Mouse (Mus musculus): Measurements from ENCODE around the gene Kcnj12.

Gene Kcnj12

DNA sequence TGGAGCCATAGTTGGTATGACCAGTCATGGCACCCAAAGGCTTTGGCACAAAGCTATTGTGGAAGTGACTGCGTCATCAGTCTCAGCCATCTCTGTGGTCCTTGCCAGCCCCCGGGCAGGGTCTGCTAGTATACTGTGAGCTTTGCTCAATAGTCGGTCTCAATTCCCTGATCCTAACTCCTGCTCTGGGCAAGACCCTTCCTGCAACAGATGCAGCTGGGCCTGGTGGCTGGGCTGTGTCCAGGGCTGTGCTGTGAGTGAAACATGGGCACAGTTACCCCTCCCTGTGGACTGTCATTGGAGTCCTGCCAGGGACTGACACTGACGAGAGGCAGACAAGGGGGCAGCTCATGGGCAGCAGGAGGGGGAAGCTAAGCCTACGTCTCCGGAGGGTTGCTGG, 2.6 kb downstream of the Kcnj12 start:
- in situ Hi-C loops (cut with MboI, MseI), result no loop called here

GRCm38 (mm10) chr11:61025594-61025993, 3.2 kb downstream of the Kcnj12 start:
- in situ Hi-C loops (cut with MboI, MseI), result no loop called here

GRCm38 (mm10) chr11:61026381-61026780, 4.0 kb downstream of the Kcnj12 start:
- in situ Hi-C loops (cut with MboI, MseI), result no loop called here

GRCm38 (mm10) chr11:61027160-61027559, 4.8 kb downstream of the Kcnj12 start:
- in situ Hi-C loops (cut with MboI, MseI), result no loop called here

DNA sequence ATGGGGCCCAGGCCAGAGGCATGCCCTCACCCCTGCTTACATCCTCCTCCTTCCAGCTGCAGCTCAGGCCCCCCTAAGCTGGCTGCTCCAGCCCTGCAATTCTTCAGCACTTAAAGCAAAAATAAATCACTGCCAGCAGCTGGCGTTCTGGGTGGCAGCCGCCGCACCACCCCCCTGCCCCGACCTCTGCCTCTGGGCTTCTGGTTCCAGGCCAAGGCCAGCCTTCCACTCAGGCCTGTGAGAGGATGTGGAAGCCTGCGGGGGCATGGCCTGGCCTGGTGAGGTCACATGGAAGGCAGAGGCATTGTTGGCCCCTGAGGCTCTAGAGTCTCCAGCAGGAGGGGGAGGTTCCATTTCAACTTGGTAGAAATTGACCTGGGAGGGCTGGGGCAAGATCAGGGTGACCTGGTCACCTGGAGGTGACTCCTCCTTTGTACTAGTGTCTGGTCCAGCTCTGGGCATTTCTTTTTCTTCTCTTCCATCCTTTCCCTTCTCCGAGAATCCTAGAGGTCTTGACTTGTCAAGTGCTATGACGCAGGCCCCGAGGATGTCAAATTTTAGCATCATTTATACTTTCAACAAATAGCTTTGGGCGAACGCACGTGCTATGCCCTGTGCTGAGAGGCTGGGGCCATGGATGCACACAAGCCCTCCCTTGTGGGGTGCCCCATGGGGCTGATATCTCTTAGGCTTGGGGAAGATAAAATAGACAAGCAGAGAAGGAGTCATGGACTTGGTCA, 6.0 kb downstream of the Kcnj12 start:
- in situ Hi-C loops (cut with MboI, MseI), result no loop called here

- in situ Hi-C loops (cut with MboI, MseI), result no loop called here
Measured at GRCm38 (mm10) chr11:61029116-61029740, 6.9 kb downstream of the Kcnj12 start.

DNA sequence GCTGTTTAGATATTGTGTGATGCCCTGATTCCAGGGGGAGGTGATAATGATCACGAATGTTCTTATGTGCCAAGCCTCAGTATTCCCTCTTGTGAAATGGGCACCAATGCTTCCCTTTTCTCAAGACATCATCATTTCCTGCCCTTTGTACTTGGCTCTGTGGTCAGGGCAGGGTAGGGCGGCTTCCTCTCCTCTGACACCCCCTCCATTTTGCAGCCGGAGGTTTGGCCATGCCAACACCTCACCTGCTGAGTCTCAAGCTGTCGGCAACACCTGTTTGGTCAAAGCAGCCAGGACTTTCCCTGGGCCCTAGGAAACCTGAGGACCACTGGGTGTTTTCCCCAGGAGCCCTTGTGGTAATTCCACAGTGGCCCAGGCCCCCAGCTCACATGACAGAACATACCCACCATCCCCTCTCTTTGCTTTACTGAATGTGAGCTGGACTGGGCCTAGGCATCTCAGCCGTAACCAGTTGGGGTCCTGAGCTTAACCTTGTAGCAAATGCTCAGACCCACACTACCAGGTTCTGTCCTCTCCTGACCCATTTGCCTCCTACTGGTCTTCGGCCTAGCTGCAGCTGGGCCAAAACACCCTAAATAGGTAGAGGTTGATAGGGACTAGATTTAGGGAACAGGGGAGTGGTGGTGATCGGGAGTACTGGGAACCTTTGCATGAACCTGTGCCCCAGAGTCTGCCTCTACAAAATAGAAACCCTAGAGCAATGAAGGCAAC, 7.7 kb downstream of the Kcnj12 start:
- in situ Hi-C loops (cut with MboI, MseI), result no loop called here

- in situ Hi-C loops (cut with MboI, MseI), result no loop called here
Measured at GRCm38 (mm10) chr11:61031137-61031536, 8.8 kb downstream of the Kcnj12 start.

- in situ Hi-C loops (cut with MboI, MseI), result no loop called here
Measured at GRCm38 (mm10) chr11:61031658-61032445, 9.5 kb downstream of the Kcnj12 start.

GRCm38 (mm10) chr11:61032481-61032880, 10.1 kb downstream of the Kcnj12 start:
- in situ Hi-C loops (cut with MboI, MseI), result no loop called here

GRCm38 (mm10) chr11:61033160-61033559, 10.8 kb downstream of the Kcnj12 start:
- in situ Hi-C loops (cut with MboI, MseI), result no loop called here

- in situ Hi-C loops (cut with MboI, MseI), result no loop called here
Measured at GRCm38 (mm10) chr11:61036639-61037038, 14.3 kb downstream of the Kcnj12 start.

GRCm38 (mm10) chr11:61038277-61038782, 16.0 kb downstream of the Kcnj12 start:
- in situ Hi-C loops (cut with MboI, MseI), result no loop called here

GRCm38 (mm10) chr11:61040856-61041652, 18.7 kb downstream of the Kcnj12 start:
- in situ Hi-C loops (cut with MboI, MseI), result no loop called here

GRCm38 (mm10) chr11:61042593-61042992, 20.2 kb downstream of the Kcnj12 start:
- in situ Hi-C loops (cut with MboI, MseI), result no loop called here

DNA sequence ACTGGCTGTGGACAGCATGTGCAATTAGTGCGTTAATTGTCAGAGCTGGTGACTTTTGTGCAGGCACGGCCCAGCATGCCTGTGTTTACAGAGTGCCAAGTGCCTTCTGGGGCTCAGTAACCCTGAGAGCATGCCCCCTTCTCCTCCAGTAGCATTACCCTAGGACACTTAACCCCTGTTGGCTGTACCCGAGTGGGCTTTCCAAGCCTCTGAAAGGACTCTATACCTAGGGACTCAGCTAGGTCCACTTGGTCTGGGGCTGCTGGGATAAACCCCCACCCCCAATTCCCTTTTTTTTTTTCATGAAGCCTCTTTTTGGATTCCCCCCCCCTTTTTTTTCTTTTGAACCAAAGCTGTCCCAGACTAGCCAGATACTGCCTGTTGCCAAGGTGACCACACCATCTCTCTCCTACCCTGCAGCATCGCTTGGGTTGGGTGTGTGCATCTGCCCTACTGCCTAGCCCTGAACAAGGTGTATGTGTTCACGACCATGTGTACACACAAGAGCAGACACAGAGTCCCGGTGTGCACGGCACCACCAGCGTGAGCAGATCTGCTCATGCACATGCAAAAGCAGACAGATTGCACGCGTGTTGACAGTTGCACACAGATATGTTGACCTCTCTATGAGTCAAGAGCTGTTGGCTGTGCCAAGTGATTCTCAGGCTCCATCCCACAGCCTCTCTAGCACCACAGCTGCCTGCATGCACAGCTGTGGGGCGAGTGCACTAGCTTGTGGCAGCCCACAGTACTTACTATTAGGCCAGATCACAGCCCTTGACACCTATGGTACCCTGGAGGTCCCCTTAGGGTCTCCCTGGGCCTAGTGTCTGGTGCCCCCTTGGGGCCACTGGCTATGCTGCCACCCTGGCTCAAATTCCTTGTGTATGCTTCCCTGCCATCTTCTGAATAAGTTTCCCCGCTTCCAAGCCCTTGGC, 21.0 kb downstream of the Kcnj12 start:
- in situ Hi-C loops (cut with MboI, MseI), result no loop called here

DNA sequence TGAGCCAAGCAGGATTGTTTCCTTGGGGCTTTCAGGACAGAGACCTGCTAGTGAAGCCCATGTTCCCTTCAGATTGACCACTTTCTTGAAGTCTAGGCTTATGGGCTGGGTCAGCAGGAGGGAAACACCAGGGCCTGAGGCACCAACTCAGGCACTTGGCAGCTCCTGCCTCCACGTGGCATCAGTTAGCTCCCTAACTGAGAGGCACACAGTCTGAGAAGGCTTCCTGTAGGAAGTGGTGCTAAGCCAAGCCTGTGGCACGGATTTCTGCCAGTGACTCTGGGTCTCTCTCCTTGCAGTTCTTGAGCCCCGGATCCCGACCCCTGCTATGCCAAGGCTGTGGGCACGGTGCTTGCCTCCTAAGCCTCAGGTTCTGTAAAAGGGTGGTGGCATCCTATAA, 22.4 kb downstream of the Kcnj12 start:
- in situ Hi-C loops (cut with MboI, MseI), result no loop called here

DNA sequence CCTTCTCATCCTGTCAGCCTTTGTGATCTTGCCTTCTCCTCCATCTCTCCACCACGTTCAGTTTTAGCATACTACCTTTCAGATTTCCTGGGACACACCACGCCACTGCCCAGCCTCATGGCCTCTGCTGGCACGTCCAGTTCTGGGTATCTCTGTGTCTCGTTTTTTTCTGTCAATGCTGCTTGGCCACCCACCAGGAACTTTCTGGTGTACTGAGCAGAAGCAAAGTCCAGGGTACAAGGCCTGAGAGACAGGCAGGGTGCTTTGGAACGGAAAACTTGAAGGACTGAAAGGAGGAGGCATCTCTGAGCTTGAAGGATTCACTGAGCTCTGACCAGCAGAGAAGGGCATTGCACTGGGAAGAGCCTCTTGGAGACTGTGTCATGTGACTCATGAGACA, 25.1 kb downstream of the Kcnj12 start:
- in situ Hi-C loops (cut with MboI, MseI), result no loop called here

DNA sequence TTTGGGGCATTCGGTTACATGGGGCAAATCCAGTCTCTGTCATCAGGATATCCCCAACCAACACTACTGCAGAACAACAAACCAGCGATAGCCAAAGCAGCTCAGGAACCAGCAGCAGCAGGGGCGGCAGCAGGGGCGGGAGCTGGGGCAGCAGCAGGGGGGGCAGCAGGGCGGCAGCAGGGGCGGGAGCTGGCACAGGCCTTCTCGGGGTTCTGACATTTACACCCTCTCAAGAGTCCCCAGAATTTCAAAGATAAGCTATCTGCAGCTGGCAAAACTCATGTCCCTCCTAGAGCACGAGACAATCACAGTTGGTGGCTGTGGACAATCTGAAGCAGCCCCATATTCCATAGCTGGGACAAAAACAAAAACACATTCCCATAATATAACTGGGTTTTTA, 28.8 kb downstream of the Kcnj12 start:
- in situ Hi-C loops (cut with MboI, MseI), result loop anchor here (10.0 kb wide), 1 partner anchor 1486 kb away; no protein-coding TSS in a partner anchor

GRCm38 (mm10) chr11:61056871-61057270, 34.5 kb downstream of the Kcnj12 start:
- in situ Hi-C loops (cut with MboI, MseI), result loop anchor here (10.0 kb wide), 1 partner anchor 1492 kb away; no protein-coding TSS in a partner anchor
